ENCODE assay signal across 27 mouse cellular contexts in genomic region chr6:146666811-146667210, GRCm38 (mm10). TPM values are rescaled to one million over a fixed set of nuclear protein-coding genes. Genes with fewer than 3 reads are reported as not detected.
DNase-seq lines count a peak whose midpoint lies in the region; ATAC-seq lines count a peak whose summit lies in the region.
"Had no signal": no experiment of that assay in that cellular context is flagged by ENCODE, and none has a peak within 500 bp of the region (broad histone marks: within the 10 kb centered on the region; RNA-seq: fewer than 3 reads in every experiment).

No protein-coding gene starts in this region.

- no peak for ATAC-seq in heart, embryonic 11.5 days (replicated peaks; ENCODE audit: insufficient number of reproducible peaks, low FRiP score, low TSS enrichment)
- peak; percentile 51 for ATAC-seq in granulocyte monocyte progenitor cell, adult 5-6 weeks (replicated peaks; ENCODE audit: poor library complexity, severe bottlenecking)
- ATAC-seq in megakaryocyte progenitor cell, adult 5-6 weeks (replicated peaks; ENCODE audit: poor library complexity), result peak; percentile 37; the same call in 1 of the 2 replicates
- ATAC-seq: activated CD4-positive, CD25-positive, alpha-beta regulatory T cell, adult 4 months; CD4-positive, CD25-positive, alpha-beta regulatory T cell, adult 4 months; forebrain, embryonic 15.5 days; hindbrain, postnatal 0 days; inflammation-experienced regulatory T-cells, adult 6 months; intestine, embryonic 16.5 days had no signal

- no peak overlapping the region for H3K27ac ChIP-seq in heart, embryonic 11.5 days (ENCODE audit: low read depth, low read length)
- H3K27ac ChIP-seq: embryonic facial prominence, embryonic 10.5 days; embryonic facial prominence, embryonic 13.5 days; forebrain, embryonic 12.5 days; forebrain, embryonic 15.5 days; heart, embryonic 15.5 days; hindbrain, embryonic 14.5 days; hindbrain, postnatal 0 days had no signal

- no peak overlapping the region for H3K4me3 ChIP-seq in heart, embryonic 11.5 days (ENCODE audit: low read depth, low read length)
- H3K4me3 ChIP-seq: embryonic facial prominence, embryonic 10.5 days; embryonic facial prominence, embryonic 13.5 days; erythroblast, embryonic 14.5 days; forebrain, embryonic 12.5 days; forebrain, embryonic 15.5 days; heart, embryonic 15.5 days had no signal

- H3K9ac ChIP-seq in heart, embryonic 11.5 days (ENCODE audit: low read depth, low read length), result no peak overlapping the region
- H3K9ac ChIP-seq: embryonic facial prominence, embryonic 13.5 days; forebrain, embryonic 12.5 days; forebrain, embryonic 15.5 days; heart, embryonic 15.5 days; hindbrain, embryonic 14.5 days had no signal

- no peaks in the 10 kb centered on the region for H3K27me3 ChIP-seq in heart, embryonic 11.5 days (ENCODE audit: control insufficient read depth, insufficient read depth, low read length)
- H3K27me3 ChIP-seq: embryonic facial prominence, embryonic 13.5 days; forebrain, embryonic 12.5 days; forebrain, embryonic 15.5 days; heart, embryonic 15.5 days had no signal

- H3K9me3 ChIP-seq in heart, embryonic 11.5 days (replicated peaks; ENCODE audit: control insufficient read depth, low read length), result no peaks in the 10 kb centered on the region; the same call in 1 of the 2 replicates
- H3K9me3 ChIP-seq: forebrain, embryonic 15.5 days; heart, embryonic 15.5 days had no signal

- 74% methylated on average over 6 of the region's 6 CpGs for WGBS in heart, embryonic 11.5 days (ENCODE audit: insufficient replicate concordance)

- peak; percentile 2 for DNase-seq in heart, postnatal 4 days
- no peak for DNase-seq in urinary bladder, postnatal 36 days (ENCODE audit: low spot score in 2 of 2)
- no peak for DNase-seq in cerebellum, adult 9-10 months
- DNase-seq: adrenal gland, adult 8-10 months; adrenal gland, postnatal 25 days; cerebellum, adult 11-12 months; cerebellum, adult 8-10 months; cerebellum, postnatal 25 days; embryo, embryonic 11 days; gastrocnemius, postnatal 25 days; heart, postnatal 10 days; heart, postnatal 36 days had no signal

- peaks cover 17% of the 10 kb centered on the region for H3K4me1 ChIP-seq in heart, embryonic 11.5 days (ENCODE audit: control insufficient read depth, insufficient read depth, low read length)
- H3K4me1 ChIP-seq: embryonic facial prominence, embryonic 10.5 days; embryonic facial prominence, embryonic 13.5 days; forebrain, embryonic 12.5 days; forebrain, embryonic 15.5 days had no signal

- no peak overlapping the region for H3K4me2 ChIP-seq in heart, embryonic 11.5 days
- H3K4me2 ChIP-seq: embryonic facial prominence, embryonic 13.5 days; forebrain, embryonic 12.5 days; forebrain, embryonic 15.5 days; heart, embryonic 15.5 days; hindbrain, embryonic 14.5 days had no signal

- no peaks in the 10 kb centered on the region for H3K36me3 ChIP-seq in heart, embryonic 11.5 days (ENCODE audit: control insufficient read depth, insufficient read depth, low read length)
- H3K36me3 ChIP-seq: embryonic facial prominence, embryonic 10.5 days; embryonic facial prominence, embryonic 13.5 days; forebrain, embryonic 12.5 days; forebrain, embryonic 15.5 days; heart, embryonic 15.5 days had no signal

RNA-seq across cellular contexts. Expression of gene Tm7sf3, which starts 24.2 kb away (rescaled TPM):
- 10 to 100 TPM; 25.4 to 25.5 TPM for total RNA-seq in heart, postnatal 4 days (2021)
- polyA plus RNA-seq in heart, embryonic 11.5 days (2014; fragmentation: Nextera tagmentation; extraction: Ambion mirVana), result 39.9 and 48.3 TPM in 2 replicates
- total RNA-seq in granulocyte monocyte progenitor cell, adult 5-6 weeks (2014; fragmentation: Nextera tagmentation), result 73.5 and 89.1 TPM in 2 replicates
- 104 and 107 TPM in 2 replicates for total RNA-seq in granulocyte monocyte progenitor cell, adult 5-6 weeks (2017)
- 78.9 and 81.3 TPM in 2 replicates for total RNA-seq in megakaryocyte progenitor cell, adult 5-6 weeks (2015)
- 92.5 and 99.5 TPM in 2 replicates for total RNA-seq in megakaryocyte progenitor cell, adult 5-6 weeks (2017)

RNA-seq across cellular contexts. Expression of gene Med21, which starts 24.5 kb away (rescaled TPM):
- total RNA-seq in heart, postnatal 4 days (2021), result 10 to 100 TPM; 64.0 to 67.8 TPM
- 129 and 133 TPM in 2 replicates for polyA plus RNA-seq in heart, embryonic 11.5 days (2014; fragmentation: Nextera tagmentation; extraction: Ambion mirVana)
- total RNA-seq in granulocyte monocyte progenitor cell, adult 5-6 weeks (2014; fragmentation: Nextera tagmentation), result 214 and 275 TPM in 2 replicates
- total RNA-seq in granulocyte monocyte progenitor cell, adult 5-6 weeks (2017), result 240 and 246 TPM in 2 replicates
- 222 and 260 TPM in 2 replicates for total RNA-seq in megakaryocyte progenitor cell, adult 5-6 weeks (2015)
- 190 and 247 TPM in 2 replicates for total RNA-seq in megakaryocyte progenitor cell, adult 5-6 weeks (2017)

RNA-seq across cellular contexts. Expression of gene Stk38l, which starts 58.0 kb away (rescaled TPM):
- total RNA-seq in heart, postnatal 4 days (2021), result 10 to 100 TPM; 25.4 to 29.1 TPM
- 42.4 and 46.7 TPM in 2 replicates for polyA plus RNA-seq in heart, embryonic 11.5 days (2014; fragmentation: Nextera tagmentation; extraction: Ambion mirVana)
- 1.9 and 5.9 TPM in 2 replicates for total RNA-seq in granulocyte monocyte progenitor cell, adult 5-6 weeks (2014; fragmentation: Nextera tagmentation)
- total RNA-seq in granulocyte monocyte progenitor cell, adult 5-6 weeks (2017), result 1.2 and 6.1 TPM in 2 replicates
- 2.5 and 3.0 TPM in 2 replicates for total RNA-seq in megakaryocyte progenitor cell, adult 5-6 weeks (2015)
- 2.3 and 2.4 TPM in 2 replicates for total RNA-seq in megakaryocyte progenitor cell, adult 5-6 weeks (2017)
